Mouse (Mus musculus): Measurements from ENCODE around the gene Tbc1d1. TPM values are rescaled to one million over a fixed set of nuclear protein-coding genes. Genes with fewer than 3 reads are reported as not detected.

Gene Tbc1d1
- polyA plus RNA-seq, 1 experiment from 2014 or later = 32.3 TPM

DNA sequence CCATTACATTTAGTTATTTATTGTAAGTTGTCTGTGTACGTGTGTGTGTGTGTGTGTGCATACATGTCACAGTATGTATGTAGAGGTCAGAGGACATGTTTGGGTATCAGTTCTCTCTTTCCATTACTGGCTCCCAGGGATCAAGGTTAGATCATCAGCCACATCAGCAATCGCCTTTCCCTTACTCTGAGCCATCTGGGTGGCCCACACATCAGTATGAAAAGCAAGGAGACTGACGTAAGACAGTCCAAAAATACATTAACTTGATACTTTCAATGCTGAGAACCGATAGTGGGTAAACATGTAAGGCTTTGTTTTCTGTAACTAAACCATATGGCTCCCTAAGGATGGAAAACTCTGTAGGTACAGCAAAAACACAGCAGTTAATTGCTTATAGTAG, 54.7 kb downstream of the Tbc1d1 start:
- no peak for ATAC-seq
- WGBS = 76% methylated on average over 4 of the region's 4 CpGs
- H3K9me3 ChIP-seq (ENCODE audit: control insufficient read depth, low read length) = no peaks in the 10 kb centered on the region
- no peak overlapping the region for H3K4me2 ChIP-seq (ENCODE audit: low read depth, low read length)
- no peak overlapping the region for H3K9ac ChIP-seq (ENCODE audit: low read depth, low read length)
- H3K27ac ChIP-seq (ENCODE audit: low read length) = no peak overlapping the region
- H3K4me3 ChIP-seq (ENCODE audit: low read length) = no peak overlapping the region
- no peaks in the 10 kb centered on the region for H3K27me3 ChIP-seq (replicated peaks; ENCODE audit: control insufficient read depth, insufficient read depth, low read length)
- H3K4me1 ChIP-seq (ENCODE audit: control insufficient read depth, insufficient read depth, low read length) = peaks cover under 1% of the 10 kb centered on the region; the same call in 1 of the 2 replicates
- no peaks in the 10 kb centered on the region for H3K36me3 ChIP-seq (ENCODE audit: control insufficient read depth, insufficient read depth, low read length)

DNA sequence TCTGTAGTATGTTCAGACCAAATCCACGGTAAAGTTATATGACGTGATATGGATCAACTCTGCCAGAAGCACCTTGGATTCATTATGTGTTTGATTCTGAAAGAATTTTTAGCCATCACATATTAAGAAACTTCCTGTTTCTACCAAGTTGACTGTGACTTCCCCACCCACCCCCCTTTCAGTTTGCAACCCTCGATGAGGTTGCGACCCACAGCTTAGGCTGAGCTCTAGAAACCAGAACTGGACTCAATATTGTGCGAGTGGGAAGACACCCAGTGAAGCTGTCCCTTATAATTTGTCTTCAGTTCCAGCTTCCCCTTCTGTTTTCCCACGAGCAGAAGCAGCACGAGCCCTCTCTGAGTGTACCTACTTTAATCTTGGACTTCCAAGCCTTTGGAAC, 55.2 kb downstream of the Tbc1d1 start:
- H3K4me2 ChIP-seq (ENCODE audit: low read depth, low read length) = no peak overlapping the region
- no peak overlapping the region for H3K9ac ChIP-seq (ENCODE audit: low read depth, low read length)
- no peaks in the 10 kb centered on the region for H3K36me3 ChIP-seq (ENCODE audit: control insufficient read depth, insufficient read depth, low read length)
- H3K27ac ChIP-seq (ENCODE audit: low read length) = no peak overlapping the region
- H3K4me1 ChIP-seq (ENCODE audit: control insufficient read depth, insufficient read depth, low read length) = no peaks in the 10 kb centered on the region; the same call in 1 of the 2 replicates
- no peak for ATAC-seq
- no peaks in the 10 kb centered on the region for H3K9me3 ChIP-seq (ENCODE audit: control insufficient read depth, low read length)
- no peaks in the 10 kb centered on the region for H3K27me3 ChIP-seq (replicated peaks; ENCODE audit: control insufficient read depth, insufficient read depth, low read length)
- H3K4me3 ChIP-seq (ENCODE audit: low read length) = no peak overlapping the region
- 75% methylated on average over 7 of the region's 7 CpGs for WGBS

DNA sequence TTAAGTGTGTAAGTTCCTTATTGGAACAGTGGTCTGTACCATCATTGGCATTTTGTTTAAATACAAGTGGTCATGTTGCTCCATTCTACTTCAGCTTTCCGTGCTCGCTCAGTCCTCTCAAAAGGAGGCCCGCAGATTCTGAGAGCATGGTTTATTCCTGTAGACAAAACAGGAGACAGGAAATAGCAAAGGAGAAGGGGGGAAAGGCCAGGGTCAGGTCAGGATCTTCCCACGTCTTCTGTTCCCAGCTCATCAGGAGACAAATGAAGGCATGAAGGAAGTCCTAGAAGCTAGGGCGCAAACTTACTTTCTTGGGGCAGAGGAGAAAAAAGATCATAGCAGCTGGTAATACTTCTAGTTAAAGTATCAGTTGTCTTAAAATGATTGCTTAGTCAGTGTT, 56.1 kb downstream of the Tbc1d1 start:
- no peaks in the 10 kb centered on the region for H3K36me3 ChIP-seq (ENCODE audit: control insufficient read depth, insufficient read depth, low read length)
- no peak overlapping the region for H3K4me3 ChIP-seq (ENCODE audit: low read length)
- 0 out of 2 replicates have a peak overlapping the region, but pooled peaks have one; percentile 21 for H3K27ac ChIP-seq (ENCODE audit: low read length)
- no peak for ATAC-seq
- H3K9ac ChIP-seq (ENCODE audit: low read depth, low read length) = no peak overlapping the region
- no peaks in the 10 kb centered on the region for H3K27me3 ChIP-seq (replicated peaks; ENCODE audit: control insufficient read depth, insufficient read depth, low read length)
- H3K4me1 ChIP-seq (ENCODE audit: control insufficient read depth, insufficient read depth, low read length) = peaks cover 3% of the 10 kb centered on the region
- H3K9me3 ChIP-seq (ENCODE audit: control insufficient read depth, low read length) = no peaks in the 10 kb centered on the region
- H3K4me2 ChIP-seq (ENCODE audit: low read depth, low read length) = no peak overlapping the region
- WGBS = 49% methylated on average over 5 of the region's 5 CpGs

DNA sequence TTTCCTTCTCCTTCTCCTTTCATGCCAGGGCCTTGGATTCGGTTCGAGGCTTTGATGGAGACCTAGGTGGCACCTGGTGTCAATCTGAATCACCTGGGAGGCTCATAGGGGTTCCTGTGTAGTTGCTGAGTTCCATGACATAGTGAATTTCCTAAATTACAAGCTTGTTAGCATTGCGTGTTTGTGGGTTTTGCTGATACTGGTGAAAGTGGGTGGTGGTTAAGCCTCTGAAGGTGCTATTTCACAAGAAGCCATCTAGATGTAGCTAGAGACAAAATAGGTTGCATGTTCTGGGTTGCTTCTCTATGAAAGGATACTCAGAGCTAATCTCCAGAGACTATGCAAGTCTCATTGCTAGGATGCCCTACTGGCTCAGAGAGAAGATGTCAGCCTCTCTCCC, 56.5 kb downstream of the Tbc1d1 start:
- H3K4me3 ChIP-seq (ENCODE audit: low read length) = no peak overlapping the region
- WGBS = 66% methylated on average over 3 of the region's 3 CpGs
- H3K9me3 ChIP-seq (ENCODE audit: control insufficient read depth, low read length) = no peaks in the 10 kb centered on the region
- no peaks in the 10 kb centered on the region for H3K36me3 ChIP-seq (ENCODE audit: control insufficient read depth, insufficient read depth, low read length)
- 0 out of 2 replicates have a peak overlapping the region, but pooled peaks have one; percentile 21 for H3K27ac ChIP-seq (ENCODE audit: low read length)
- H3K9ac ChIP-seq (ENCODE audit: low read depth, low read length) = no peak overlapping the region
- ATAC-seq = no peak
- peaks cover 8% of the 10 kb centered on the region for H3K4me1 ChIP-seq (ENCODE audit: control insufficient read depth, insufficient read depth, low read length)
- H3K4me2 ChIP-seq (ENCODE audit: low read depth, low read length) = no peak overlapping the region
- H3K27me3 ChIP-seq (replicated peaks; ENCODE audit: control insufficient read depth, insufficient read depth, low read length) = no peaks in the 10 kb centered on the region

DNA sequence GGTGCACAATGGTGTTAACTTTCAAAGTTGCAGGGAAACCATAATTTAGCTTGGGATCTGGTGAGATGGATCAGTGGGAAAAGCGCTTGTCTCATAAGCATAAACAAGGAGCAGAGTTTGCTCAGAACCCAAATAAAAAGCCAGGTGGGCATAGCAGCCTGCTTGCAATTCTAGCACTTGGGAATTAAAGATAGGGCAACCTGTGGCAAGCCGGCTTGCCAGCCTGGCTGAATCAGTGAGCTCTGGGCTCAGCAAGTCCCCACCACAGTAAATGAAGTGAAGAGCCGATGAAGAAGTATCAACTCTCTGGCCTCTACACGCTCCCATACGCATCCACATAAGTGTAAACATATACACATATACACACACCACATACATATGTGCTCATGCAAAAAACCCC, 59.7 kb downstream of the Tbc1d1 start:
- H3K9me3 ChIP-seq (ENCODE audit: control insufficient read depth, low read length) = no peaks in the 10 kb centered on the region
- H3K36me3 ChIP-seq (ENCODE audit: control insufficient read depth, insufficient read depth, low read length) = no peaks in the 10 kb centered on the region
- H3K4me2 ChIP-seq (ENCODE audit: low read depth, low read length) = no peak overlapping the region
- WGBS = 89% methylated on average over 5 of the region's 5 CpGs
- ATAC-seq = no peak
- peaks cover 24% of the 10 kb centered on the region for H3K4me1 ChIP-seq (ENCODE audit: control insufficient read depth, insufficient read depth, low read length)
- no peak overlapping the region for H3K27ac ChIP-seq (ENCODE audit: low read length)
- H3K4me3 ChIP-seq (ENCODE audit: low read length) = no peak overlapping the region
- H3K9ac ChIP-seq (ENCODE audit: low read depth, low read length) = no peak overlapping the region
- H3K27me3 ChIP-seq (replicated peaks; ENCODE audit: control insufficient read depth, insufficient read depth, low read length) = no peaks in the 10 kb centered on the region

DNA sequence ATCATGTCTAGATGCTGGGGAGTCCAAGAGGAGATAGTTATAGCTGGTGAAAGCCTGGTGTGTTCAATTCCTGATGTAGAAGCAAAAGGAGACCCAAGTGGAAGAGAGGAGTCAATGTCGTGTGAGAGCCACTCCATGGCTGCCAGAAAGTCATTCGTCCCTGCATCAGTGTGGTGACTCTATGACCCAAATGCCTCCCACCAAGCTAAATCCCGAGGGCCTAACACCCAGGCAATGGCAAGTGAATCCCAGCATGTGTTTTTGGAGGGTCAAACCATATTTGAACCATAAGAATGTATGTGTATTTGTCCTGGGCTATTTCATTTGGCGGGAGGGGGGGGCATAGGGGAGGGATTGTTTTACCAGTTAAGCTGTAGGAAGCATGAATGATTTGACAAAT, 60.2 kb downstream of the Tbc1d1 start:
- no peak overlapping the region for H3K4me2 ChIP-seq (ENCODE audit: low read depth, low read length)
- H3K4me3 ChIP-seq (ENCODE audit: low read length) = no peak overlapping the region
- no peaks in the 10 kb centered on the region for H3K27me3 ChIP-seq (replicated peaks; ENCODE audit: control insufficient read depth, insufficient read depth, low read length)
- no peak overlapping the region for H3K27ac ChIP-seq (ENCODE audit: low read length)
- no peak overlapping the region for H3K9ac ChIP-seq (ENCODE audit: low read depth, low read length)
- H3K36me3 ChIP-seq (ENCODE audit: control insufficient read depth, insufficient read depth, low read length) = no peaks in the 10 kb centered on the region
- peaks cover 24% of the 10 kb centered on the region for H3K4me1 ChIP-seq (ENCODE audit: control insufficient read depth, insufficient read depth, low read length)
- no peak for ATAC-seq
- WGBS = 85% methylated on average over 4 of the region's 4 CpGs
- H3K9me3 ChIP-seq (ENCODE audit: control insufficient read depth, low read length) = no peaks in the 10 kb centered on the region

DNA sequence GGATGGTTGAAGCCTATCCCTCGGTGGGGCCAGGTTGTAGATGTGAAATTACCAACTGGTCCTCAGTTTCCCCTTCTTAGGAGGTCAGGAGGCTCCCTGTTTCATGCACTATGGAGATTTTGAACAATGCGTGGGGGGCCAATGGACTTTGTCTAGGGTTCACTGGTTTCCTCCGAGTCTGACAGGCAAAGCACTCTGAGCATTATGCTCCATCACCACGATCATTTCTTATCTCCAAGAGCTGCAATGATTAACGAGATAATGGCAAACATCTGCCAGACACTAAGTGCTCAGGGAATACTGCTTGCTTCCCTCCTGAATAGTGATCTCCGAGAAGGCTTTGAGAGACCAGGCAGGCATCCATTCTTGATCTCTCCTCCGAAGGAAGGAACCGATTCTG, 61.2 kb downstream of the Tbc1d1 start:
- H3K4me3 ChIP-seq (ENCODE audit: low read length) = no peak overlapping the region

DNA sequence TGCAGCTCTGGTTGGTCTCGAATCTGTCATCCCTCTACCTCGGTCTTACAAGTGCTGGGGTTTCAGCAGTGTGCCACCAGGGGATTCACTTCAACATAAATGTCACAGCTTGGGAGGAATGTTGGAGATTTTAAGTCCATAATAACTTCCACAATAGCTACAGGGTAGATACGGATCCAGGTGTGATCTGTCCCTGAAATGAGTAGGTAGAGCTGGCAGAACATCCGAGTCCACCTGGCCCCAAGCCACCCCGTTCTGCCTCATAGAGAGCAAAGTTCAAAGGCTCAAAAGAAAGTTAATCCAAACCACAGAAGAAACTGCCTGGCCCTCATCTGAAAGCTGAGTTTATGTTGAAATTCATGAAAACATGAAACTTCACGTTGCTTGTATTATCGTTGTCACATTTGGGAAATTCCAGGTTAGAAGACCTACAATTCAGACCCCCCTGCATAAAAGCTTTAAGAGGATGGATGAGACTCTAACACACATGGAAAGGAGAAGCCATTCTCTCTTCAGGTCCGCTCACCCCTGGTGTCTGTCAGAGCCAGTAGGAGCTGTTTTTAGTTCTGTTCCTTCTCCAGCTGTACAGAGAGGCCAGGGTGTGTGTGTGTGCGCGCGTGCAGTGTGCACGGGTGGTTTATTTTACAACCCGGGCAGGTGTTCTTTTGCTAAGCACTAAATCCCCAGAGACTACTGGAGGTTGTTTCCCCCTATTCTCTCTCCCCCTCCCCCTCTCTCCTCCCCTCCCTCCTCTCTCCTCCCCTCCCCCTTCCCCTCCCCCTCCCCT, 61.9 kb downstream of the Tbc1d1 start:
- Histone ChIP-seq H3K9me3 (ENCODE audit: control insufficient read depth, low read length) (no peaks in the 10 kb centered on the region), H3K4me3 (ENCODE audit: low read length) (no peak overlapping the region), H3K4me2 (ENCODE audit: low read depth, low read length) (no peak overlapping the region), H3K27ac (ENCODE audit: low read length) (peak overlapping the region; percentile 38; the same call in 1 of the 2 replicates), H3K4me1 (ENCODE audit: control insufficient read depth, insufficient read depth, low read length) (peaks cover 24% of the 10 kb centered on the region), H3K9ac (ENCODE audit: low read depth, low read length) (no peak overlapping the region), H3K36me3 (ENCODE audit: control insufficient read depth, insufficient read depth, low read length) (no peaks in the 10 kb centered on the region), H3K27me3 (replicated peaks; ENCODE audit: control insufficient read depth, insufficient read depth, low read length) (no peaks in the 10 kb centered on the region)
- ATAC-seq = peak; percentile 85
- 45% methylated on average over 13 of the region's 13 CpGs for WGBS

More for the DNA sequence above, 61.2 kb downstream of the Tbc1d1 start:
- H3K9me3 ChIP-seq (ENCODE audit: control insufficient read depth, low read length) = no peaks in the 10 kb centered on the region
- H3K36me3 ChIP-seq (ENCODE audit: control insufficient read depth, insufficient read depth, low read length) = no peaks in the 10 kb centered on the region
- no peaks in the 10 kb centered on the region for H3K27me3 ChIP-seq (replicated peaks; ENCODE audit: control insufficient read depth, insufficient read depth, low read length)
- H3K4me2 ChIP-seq (ENCODE audit: low read depth, low read length) = no peak overlapping the region
- H3K27ac ChIP-seq (ENCODE audit: low read length) = no peak overlapping the region
- 0 out of 2 replicates have a peak, but pooled peaks have one; percentile 16 for ATAC-seq
- H3K9ac ChIP-seq (ENCODE audit: low read depth, low read length) = no peak overlapping the region
- WGBS = 60% methylated on average over 8 of the region's 8 CpGs
- peaks cover 24% of the 10 kb centered on the region for H3K4me1 ChIP-seq (ENCODE audit: control insufficient read depth, insufficient read depth, low read length)

DNA sequence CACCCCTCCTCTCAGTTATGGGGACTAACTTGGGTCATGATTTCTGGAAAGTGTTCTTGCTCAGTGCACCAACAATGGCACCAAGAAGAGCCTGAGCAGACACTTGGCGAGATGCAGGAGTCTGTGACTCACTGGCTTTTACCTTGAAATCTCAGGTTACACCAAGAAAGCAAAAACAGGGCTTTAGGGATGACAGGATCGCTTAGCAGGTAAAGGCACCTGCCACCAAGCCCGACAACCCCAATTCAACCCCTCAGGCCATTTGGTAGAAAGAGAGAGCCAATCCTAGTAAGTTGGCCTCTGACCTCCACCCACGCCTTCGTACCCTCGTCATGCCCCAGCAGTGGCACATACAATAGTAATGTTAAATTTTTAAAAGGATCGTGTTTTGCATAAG, 62.5 kb downstream of the Tbc1d1 start:
- Histone ChIP-seq H3K9ac (ENCODE audit: low read depth, low read length) (no peak overlapping the region), H3K27ac (ENCODE audit: low read length) (no peak overlapping the region), H3K36me3 (ENCODE audit: control insufficient read depth, insufficient read depth, low read length) (no peaks in the 10 kb centered on the region), H3K9me3 (ENCODE audit: control insufficient read depth, low read length) (no peaks in the 10 kb centered on the region), H3K27me3 (replicated peaks; ENCODE audit: control insufficient read depth, insufficient read depth, low read length) (no peaks in the 10 kb centered on the region), H3K4me3 (ENCODE audit: low read length) (no peak overlapping the region), H3K4me1 (ENCODE audit: control insufficient read depth, insufficient read depth, low read length) (peaks cover 24% of the 10 kb centered on the region), H3K4me2 (ENCODE audit: low read depth, low read length) (no peak overlapping the region)
- ATAC-seq = 0 out of 2 replicates have a peak, but pooled peaks have one; percentile 14
- WGBS = 78% methylated on average over 7 of the region's 7 CpGs

Measured in intestine, embryonic 16.5 days (tissue).